Mouse (Mus musculus) B cell, adult 62 days (primary cell): ENCODE measurements around the gene Sumo1. TPM values are rescaled to one million over a fixed set of nuclear protein-coding genes. Genes with fewer than 3 reads are reported as not detected.

Experiments
- total RNA-seq: library from RNA; stranded (reverse); gene quantifications from 4 replicates; pipeline ENCODE4 v1.2.4, GENCODE M21; 2023

Gene Sumo1
- 85.2 to 88.0 TPM (median 85.9 TPM) in 4 replicates for total RNA-seq

DNA sequence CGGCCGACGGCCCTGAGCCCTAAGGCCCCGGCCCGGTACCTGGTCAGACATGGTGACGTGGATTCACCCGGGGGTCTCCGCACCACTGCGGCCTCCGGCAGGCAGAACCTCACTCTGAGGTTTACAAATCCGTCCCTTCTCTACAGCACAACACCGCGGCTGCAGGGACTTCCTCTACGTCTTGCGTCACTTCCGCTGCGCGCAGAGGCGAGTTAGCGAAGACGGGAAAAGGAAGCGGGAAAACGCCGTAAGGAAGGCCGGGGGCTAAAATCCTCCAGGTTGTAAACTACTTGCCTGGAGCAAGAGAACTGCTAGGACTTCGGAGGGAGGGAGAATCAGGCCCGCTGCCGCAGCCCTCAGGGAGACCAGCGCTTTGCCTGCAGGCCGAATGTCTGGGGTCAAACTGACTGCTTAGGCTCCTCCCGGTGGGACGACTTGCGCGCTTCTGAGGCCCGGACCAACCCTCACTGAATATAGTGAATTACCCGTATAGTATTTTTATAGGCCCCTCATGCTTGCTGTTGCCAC lies at the start of gene Sumo1:
Gene Sumo1 (minus strand): TSS at position 194 of the 528 bp plus-strand sequence.

DNA sequence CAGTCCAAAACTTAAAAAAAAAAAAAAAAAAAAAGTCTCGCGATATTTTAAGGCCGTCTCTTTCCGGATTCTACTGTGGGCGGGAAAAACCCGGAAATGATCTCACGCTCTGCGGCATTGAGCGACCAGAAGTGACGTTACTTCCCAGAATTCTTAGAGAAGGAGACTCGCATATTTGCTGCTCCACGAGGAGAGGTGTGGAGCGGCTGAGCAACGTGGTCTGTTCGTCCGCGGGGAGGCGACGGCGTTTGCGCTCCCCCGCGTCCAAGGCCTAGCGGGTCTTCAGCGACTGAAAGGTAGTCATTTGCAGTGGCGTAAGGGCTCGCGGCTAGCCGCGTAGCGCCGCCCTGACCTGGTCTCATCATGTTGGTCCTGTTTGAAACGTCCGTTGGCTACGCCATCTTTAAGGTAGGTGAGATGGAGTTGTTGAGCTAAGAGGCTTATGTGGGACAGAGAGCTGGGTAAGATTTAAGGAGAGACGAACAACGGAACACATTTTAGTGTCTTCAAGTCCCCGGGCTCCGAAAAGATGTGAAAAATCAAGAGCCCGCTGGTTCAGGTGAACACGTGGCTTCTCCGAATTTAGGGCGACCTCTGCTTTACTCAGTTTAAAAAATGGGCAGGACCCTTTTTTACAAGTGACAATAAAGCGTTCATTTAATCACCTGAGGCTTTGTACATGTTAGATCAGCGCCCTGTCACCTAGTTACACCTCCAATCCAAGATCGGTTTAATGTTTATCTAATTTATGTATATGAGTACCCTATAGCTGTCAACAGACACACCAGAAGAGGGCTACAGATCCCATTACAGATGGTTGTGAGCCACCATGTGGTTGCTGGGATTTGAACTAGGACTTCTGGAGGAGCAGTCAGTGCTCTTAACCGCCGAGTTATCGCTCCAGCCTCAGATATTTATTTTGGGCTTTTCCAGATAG lies 14.5 kb upstream of the Sumo1 start, which contains the start of gene Nop58:
Gene Nop58 (plus strand): TSS at position 153 of the 937 bp plus-strand sequence.

Other genes starting within 250 kb of the Sumo1 start
- 0.21 to 0.28 TPM (median 0.24 TPM) in 4 replicates for gene Fzd7, start 188.4 kb downstream of the Sumo1 start, total RNA-seq
- not detected in 4 replicates for gene Gm973, start 154.6 kb downstream of the Sumo1 start, total RNA-seq
- 152 to 177 TPM (median 154 TPM) in 4 replicates for gene Nop58, start 14.1 kb upstream of the Sumo1 start, total RNA-seq
- 0.77 to 2.4 TPM (median 1.9 TPM) in 4 replicates for gene Bmpr2, start 92.6 kb upstream of the Sumo1 start, total RNA-seq
- gene Fam117b, start 242.2 kb upstream of the Sumo1 start, total RNA-seq, result 52.8 to 65.3 TPM (median 55.8 TPM) in 4 replicates